Mouse (Mus musculus): ENCODE data around the gene Pth1r.
"Not testable (repeated sequence)": the region's sequence is repeated elsewhere in the genome, so short reads cannot be mapped to it uniquely, and the experiment has no call there.

Pth1r gene

DNA sequence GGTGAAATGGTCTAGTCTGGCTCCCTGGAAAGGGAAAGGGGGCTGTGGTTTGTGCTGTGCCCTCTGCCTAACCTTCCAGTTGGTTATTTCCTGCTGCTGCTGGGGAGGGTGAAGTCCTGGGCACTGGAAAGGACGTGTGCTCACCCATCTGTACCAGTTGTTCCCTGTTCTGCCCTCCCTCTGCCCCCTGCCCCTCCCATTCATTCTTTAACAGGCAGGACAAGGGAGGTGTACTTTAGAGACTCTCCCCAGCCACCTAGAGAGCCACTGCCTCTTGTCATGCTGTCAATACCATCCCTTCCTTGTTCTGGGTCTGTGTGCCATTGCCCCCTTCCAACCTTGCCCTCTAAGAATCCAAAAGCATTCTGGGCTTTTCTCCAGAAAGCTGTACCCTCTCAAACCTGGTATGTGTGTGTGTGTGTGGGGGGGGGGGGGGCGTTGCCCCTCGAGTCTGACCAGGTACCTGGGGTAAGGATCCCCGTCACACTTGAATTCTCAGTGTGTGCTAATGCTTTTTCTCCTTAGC lies 63.3 kb downstream of the Pth1r start:
- DNase-seq (ENCODE audit: low spot score) = no peak

DNA sequence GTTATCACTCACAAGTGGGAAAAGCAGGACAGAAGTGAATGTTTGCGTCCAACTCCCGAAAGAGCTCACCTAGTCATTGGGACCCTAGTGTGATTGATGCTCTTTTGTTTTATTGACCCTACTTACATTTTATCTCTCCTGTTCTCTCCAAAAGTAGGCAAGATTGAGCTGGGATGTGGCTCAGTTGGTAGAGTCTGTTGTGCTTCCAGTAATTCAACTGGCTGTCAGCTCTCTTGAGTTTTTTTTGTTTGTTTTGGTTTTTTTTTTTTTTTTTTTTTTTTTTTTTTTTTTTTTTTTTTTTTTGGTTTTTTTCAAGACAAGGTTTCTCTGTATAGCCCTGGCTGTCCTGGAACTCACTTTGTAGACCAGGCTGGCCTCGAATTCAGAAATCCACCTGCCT lies 64.2 kb downstream of the Pth1r start:
- DNase-seq (ENCODE audit: low spot score) = not testable (repeated sequence)

DNA sequence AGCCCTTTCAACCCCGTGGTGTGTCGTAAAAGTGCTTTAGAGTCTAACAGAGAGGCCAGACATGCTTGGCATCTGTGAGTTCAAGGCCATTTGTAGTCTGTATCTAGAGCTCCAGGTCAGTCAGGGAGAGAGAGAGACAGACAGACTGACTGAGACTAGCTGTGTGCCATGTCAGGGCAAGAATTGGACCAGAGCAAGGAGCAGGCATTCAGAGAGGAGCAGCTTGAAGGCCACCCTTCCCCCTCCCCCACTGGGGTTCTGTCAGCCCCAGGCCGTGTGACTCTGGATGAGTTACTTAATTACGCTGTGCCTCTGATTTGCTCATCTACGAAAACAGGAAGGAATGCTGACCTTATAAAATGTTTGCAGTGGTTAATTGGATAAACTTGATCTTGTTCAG lies 64.7 kb downstream of the Pth1r start:
- no peak for DNase-seq (ENCODE audit: low spot score)

DNA sequence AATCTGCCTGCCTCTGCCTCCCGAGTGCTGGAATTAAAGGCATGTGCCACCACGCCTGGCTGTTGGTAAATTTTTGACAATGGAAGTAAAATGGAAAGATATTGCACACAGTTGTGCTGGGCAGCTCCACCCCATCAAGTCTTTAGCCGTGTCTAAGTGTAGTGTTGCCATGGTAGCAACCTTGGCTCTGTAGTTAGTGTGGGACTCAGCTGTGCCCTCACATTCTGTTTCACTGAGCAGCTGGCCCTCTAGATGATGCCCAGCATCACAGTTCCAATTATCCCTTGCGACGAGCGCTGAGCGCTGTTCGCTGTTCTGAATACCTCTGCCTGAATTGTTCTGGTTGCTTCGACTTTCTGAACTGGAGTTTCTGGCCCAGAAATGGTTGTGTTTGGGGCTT lies 65.1 kb downstream of the Pth1r start:
- no peak for DNase-seq (ENCODE audit: low spot score)

DNA sequence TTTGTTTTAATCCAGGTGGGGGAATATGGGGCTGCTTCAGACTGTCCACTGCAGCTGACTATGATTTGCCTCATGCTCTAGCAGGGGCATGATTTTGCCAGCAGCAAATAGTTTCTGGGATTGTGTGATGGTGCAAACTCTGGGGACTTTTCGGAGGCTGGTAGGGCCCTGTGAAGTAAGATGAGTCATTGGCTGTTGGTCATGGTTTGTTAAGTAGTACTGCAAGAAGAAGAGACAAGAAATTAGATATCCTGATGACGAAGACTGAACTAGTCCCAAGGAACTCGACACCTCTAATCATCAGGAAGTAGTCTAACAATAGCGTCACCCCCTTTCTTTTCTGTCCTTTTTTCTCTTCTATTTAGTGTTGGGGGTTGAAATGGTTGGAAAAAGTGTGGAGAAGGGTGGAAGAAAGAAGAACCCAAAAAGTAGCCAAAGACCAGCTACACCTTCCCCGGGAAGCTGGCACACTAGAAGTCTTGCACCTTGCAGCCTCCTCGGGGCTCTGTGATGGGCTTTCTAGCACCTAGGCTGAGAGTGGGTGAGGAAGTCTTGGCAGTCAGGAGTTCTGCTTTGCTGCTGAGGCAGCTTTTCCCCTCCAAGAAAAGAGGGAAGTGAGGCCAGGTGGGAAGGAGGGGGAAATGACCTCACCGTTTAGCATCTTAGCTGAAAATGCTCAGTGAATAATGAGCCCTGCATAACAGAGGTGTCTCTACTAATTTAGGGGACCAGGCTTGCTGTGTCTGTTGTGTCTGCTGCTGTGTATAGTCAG lies 66.0 kb downstream of the Pth1r start:
- DNase-seq (ENCODE audit: low spot score) = no peak

DNA sequence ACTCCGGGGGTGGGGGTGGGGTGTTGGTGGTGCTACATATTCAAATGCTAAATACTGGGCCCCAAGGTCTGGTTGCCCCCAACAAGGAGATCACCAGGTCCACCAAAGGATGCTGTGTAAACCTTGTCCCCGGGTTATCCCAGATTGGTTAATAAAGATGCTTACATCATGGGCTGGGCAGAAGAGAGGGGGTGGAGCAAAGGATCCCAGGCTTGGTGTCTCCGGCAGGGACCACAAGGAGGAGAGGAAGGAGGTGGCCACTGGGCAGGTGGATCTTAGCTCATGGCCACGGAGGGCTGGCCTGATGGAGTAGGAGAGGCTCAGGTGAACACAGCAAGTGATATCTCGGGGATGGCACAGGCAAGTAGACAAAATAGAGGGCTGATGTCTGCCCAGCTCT lies 68.1 kb downstream of the Pth1r start:
- DNase-seq (ENCODE audit: low spot score) = no peak

DNA sequence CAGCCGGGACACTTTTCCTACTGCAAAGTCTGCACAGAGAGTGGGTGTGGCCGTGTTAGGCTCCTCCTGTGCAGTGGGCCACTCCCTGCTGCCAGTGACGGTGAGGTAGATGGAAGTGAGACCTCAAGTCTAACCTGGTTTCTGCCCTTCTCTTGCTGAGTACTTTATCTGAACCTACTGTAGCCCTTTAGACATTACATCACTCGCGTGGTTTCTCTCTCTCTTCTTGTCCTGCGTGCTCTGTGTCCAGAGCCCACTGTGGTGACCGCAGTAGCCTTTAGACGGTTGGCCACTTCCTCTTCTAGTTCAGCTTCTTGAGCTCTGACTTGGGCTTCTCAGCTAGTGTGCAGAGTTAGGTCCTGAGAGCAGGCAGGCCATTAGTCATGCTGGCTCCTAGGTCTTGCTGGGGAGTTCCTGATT lies 70.4 kb downstream of the Pth1r start:
- no peak for DNase-seq (ENCODE audit: low spot score)

DNA sequence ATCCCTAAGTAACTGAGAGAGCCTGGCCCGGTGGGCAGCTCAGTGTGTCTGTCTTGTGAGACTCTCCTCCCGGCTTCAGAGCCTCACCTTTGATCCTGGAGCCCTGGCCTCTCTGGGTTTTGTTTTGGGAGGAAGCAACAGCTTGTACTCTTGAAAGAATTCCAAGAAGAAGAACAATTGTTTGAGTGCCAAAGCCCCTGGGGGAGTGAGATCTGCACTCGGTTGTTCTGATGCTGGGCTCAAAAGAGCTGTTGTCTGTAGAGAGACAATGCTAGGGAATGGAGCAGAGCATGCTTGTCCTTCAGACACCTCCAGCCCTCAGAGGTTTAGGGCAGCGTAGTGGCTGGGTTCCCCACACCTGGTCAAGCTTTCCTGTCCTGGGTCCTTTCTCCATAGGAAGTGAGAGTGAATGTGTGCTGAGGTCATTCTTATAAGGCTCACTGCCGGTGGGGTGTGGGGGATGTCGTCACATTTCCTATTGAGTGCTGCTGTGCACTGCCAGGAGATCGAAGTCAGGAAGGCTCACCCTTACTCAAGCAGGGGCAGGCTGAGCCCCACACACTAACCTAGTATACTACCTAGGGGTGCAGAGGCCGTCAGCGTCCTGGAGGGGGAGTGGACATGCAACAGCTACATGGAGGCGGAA lies 73.7 kb downstream of the Pth1r start:
- DNase-seq (ENCODE audit: low spot score) = no peak

DNA sequence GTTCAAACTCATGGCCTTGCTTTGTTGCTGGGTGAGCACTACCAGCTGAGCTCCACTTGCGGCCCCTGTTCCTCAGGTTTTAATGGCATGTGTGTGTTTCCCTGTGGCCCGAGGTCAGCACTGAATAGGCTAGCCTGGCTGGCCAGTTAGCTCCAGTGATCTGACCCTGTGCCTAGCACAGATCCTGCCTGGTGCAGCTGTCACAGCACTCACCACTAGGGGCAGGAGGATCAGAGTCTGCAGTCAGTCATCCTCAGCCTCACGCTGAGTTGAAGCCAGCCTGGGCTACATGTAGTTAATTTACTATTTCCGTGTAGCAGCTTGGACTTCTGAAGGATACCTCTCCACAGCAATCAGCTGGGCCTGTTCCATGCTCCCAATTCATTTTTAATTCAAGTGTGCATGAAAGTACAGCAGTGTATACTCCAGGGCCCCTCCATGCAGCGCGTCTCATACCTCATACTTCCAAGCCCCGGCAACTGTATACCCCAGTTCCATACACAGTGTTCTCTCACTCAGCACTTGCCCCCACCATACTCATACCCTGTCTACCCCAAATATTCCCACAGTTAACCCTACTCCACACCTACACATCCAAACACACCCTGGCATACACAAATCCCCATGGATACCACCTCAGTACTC lies 74.4 kb downstream of the Pth1r start:
- no peak for DNase-seq (ENCODE audit: low spot score)

All from adipocyte (in vitro differentiated cells).